Mouse (Mus musculus): ENCODE data around the gene Itpkb.

Gene Itpkb

GRCm38 (mm10) chr1:180421165-180421909 lies 91.1 kb downstream of the Itpkb start:
- no peak for DNase-seq (ENCODE audit: low spot score)

DNA sequence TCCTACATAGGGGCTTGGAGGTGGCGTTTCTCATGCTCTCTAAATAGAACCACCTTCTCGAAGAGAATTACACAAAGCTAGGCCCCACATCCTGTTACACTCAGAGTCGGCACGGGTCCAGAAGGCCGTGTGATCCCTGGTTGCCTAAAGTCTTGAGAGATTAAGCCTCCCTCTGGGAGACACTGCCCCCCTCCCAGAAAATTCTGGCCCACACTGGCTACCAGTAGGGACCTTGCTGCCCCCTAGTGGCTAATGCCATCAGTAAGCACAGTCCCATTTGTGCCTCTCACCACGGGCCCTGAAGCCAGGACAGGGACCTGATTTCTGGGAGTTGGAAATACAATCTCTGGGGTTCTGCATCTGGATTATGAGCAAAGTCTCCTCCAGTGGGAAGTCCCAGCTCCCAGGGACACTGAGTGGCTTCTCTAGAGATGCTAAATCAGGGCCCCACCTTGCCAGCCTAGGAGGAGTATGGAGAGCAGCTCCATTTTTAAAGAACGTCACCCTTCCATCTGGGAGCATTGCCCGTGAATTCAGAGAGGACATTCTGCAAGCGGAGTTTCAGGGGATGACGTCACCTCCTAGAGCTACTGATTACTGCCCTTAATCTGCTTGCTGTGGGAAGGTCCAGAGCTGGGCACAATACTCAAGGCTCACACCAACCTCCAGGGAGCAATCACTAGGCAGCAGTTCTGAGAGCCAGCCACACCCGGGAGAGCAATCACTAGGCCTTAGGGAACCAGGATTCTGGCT lies 92.0 kb downstream of the Itpkb start:
- DNase-seq (ENCODE audit: low spot score) = peak; percentile 77

- DNase-seq (ENCODE audit: low spot score) = no peak
Observed at GRCm38 (mm10) chr1:180423008-180423639, 92.8 kb downstream of the Itpkb start.

- no peak for DNase-seq (ENCODE audit: low spot score)
Observed at GRCm38 (mm10) chr1:180423931-180424330, 93.6 kb downstream of the Itpkb start.

GRCm38 (mm10) chr1:180426405-180426804 lies 96.1 kb downstream of the Itpkb start:
- no peak for DNase-seq (ENCODE audit: low spot score)

DNA sequence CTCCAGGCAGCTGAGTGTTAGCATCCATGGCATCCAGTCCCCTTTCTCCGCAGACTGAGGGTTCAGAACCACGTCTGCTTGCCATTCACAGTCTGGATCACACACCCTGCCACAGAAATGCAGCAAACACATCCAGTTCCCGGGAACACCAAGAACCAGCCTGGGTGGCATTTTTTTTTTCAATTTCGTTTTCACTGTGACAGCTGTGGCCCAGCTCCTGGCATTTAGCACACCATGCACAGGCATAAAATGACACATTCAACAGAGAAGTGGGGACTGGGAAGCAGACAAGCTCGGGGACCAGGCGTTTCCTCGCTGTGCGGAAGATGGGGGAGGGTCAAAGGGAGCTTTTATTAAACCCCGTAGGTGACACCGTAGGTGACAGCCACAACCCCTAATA lies 97.4 kb downstream of the Itpkb start:
- DNase-seq (ENCODE audit: low spot score) = no peak

DNA sequence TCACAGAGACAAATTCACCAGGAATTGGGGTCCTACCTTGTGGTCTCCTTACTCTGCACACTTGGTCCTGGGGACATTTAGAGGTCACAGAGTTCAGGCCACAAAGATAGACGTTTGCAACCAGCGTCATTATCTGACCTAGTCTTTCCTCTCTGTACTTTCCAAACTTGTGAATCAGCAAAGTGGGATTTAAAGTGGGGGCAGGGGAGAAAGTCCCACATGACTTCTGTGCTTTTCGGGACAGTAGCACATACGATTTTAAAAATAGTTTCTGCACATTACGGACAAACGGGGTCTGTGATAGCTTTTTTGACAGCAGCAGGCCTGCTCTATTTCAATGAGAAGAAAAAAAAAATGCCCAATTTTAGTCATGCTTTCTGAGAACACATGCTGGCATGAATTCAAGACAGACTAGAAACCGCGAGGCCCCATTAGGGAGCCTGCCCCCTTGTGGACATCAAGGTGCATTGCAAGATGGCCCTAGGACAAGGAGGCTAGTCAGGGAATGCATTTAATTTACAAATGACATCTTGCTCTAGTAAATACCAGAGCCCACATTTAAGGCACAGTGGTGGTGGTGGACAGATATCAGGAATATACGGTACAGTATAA lies 97.9 kb downstream of the Itpkb start:
- DNase-seq (ENCODE audit: low spot score) = peak; percentile 59

GRCm38 (mm10) chr1:180428871-180429270 lies 98.6 kb downstream of the Itpkb start:
- DNase-seq (ENCODE audit: low spot score) = no peak

DNA sequence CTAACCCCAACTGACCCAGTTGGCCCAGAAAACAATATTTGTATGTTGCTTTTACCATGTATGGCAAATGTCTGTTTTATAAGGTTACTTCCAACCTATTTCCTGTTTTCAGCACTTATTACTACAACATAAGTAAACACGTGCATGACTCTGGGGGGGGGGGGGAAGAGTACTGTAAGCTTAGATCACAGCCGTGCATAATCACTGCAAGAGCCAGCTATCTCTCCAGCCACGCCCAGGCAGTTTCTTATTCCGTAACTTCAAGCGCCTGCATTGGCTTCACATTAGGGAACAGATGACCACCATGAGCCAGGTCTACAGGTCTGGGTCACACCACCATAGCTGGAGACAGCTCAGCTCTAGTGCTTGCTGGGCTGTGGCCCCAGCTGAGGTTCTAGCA lies 99.5 kb downstream of the Itpkb start:
- DNase-seq (ENCODE audit: low spot score) = no peak

DNA sequence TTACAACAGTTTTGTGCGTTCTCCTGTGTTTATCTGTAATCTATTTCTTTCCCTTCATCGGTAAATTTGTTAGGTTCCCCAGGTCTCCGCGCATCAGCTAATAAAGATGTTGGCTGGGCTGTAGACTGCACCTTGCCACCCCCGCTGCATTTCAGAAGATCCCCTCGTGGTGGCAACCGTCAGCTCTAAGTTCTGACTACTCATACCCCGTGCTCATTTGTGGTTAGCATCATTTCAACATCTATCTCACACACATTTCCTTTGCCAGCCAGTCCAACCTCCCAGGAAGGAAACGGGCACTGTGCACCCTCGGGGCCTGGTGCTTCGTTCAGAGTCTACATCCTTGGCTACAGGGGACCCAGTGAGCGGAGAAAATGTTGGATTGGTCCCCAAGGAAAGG lies 101.5 kb downstream of the Itpkb start:
- no peak for DNase-seq (ENCODE audit: low spot score)

GRCm38 (mm10) chr1:180433098-180433538 lies 102.8 kb downstream of the Itpkb start:
- no peak for DNase-seq (ENCODE audit: low spot score)

GRCm38 (mm10) chr1:180433796-180434566 lies 103.7 kb downstream of the Itpkb start:
- DNase-seq (ENCODE audit: low spot score) = peak; percentile 59

DNA sequence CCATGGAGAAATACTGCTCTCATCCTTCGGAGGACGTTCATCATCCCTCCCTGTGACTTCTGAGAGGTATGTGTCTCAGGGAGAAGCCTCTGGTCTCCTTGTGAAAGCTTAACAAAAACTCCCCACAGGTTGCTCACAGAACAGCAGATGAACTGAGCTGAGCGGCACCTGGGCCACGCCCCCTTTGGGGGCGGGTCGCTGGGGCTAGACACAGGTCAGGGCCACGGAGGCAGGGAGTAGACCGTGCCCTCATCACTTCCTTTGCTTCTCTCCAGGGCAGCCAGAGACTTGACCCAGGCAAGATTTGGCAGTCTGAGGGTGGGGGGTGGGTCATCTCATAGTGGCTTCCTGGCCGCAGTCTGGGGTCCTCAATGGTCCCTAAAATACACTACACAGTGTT lies 104.6 kb downstream of the Itpkb start:
- no peak for DNase-seq (ENCODE audit: low spot score)

DNA sequence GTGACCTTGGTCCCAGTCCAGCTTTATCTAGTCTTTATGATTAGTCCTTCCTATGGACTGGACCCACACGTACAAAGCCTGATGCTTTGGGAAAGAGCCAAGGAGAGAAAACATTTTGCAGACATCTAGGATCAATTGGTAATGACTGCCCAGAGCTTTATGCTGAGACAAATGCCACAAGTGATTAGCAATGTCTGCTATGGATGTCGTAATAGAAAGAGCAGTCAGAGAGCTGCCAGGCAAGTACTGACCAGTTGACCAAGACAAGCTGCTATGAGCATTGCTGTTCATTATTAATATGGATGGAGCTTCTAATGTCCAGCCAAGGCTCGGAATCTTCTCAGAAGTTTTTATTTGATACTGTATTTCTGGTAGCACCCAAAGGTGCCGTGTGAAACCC lies 109.2 kb downstream of the Itpkb start:
- DNase-seq (ENCODE audit: low spot score) = no peak

DNA sequence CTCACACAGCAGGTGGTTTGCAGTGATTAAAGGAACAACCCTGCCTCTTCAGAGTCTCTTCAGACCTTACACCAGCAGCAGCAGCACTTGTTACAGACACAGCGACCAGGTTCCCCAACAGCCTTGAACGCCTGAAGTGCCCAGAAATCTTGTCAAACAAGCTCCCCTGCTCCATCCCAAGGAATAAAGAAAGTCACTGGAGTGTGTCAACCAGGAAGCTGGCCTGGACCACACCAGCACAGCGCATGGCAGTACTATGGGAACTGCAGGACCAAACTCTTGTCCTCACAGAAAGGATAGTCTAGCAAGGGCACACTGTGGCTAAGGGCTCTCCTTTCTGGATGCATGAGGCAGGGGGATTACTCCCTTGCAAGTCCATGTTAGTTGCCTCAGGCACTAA lies 114.1 kb downstream of the Itpkb start:
- DNase-seq (ENCODE audit: low spot score) = no peak

GRCm38 (mm10) chr1:180449641-180450040 lies 119.4 kb downstream of the Itpkb start:
- DNase-seq (ENCODE audit: low spot score) = no peak

- DNase-seq (ENCODE audit: low spot score) = no peak
Observed at GRCm38 (mm10) chr1:180458274-180458673, 128.0 kb downstream of the Itpkb start.

DNA sequence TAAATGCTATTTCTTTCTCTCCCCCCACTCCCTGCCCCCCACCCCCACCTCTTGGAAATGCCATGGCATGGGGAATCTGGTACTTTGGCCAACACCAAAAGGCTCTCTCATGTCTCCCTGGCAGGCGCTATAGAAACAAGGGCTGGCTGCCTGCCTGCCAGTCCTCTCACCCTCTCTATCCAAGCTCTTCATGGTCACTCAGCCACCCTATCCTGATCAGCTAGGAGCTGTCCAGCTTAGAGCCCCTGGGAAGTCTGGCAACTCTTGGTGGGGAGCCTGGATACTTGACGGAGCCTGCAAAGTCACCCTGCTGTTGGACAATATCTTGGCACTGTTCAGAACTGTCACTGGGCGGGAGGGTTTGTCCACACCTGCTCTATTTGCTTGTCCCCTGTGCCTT lies 128.4 kb downstream of the Itpkb start:
- no peak for DNase-seq (ENCODE audit: low spot score)

DNA sequence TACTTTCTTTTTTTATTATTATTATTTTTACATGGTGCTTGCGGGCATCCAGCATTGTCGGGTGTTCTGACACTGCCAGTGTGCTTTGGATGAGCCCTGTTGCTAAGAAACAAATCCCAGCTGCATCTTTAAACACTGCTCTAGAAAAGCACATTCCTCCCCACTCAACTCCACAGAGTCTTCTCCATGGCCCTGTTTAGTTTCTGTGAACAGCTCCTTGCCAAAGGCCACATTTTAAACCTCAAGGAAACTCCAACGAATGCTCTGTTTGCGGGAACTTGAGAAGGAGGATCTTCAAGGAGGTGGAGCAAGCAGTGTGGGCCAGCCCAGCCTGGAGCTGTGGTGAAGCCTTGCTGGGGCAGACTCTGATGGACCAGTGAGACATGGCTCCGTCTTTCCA lies 130.4 kb downstream of the Itpkb start:
- DNase-seq (ENCODE audit: low spot score) = no peak

DNA sequence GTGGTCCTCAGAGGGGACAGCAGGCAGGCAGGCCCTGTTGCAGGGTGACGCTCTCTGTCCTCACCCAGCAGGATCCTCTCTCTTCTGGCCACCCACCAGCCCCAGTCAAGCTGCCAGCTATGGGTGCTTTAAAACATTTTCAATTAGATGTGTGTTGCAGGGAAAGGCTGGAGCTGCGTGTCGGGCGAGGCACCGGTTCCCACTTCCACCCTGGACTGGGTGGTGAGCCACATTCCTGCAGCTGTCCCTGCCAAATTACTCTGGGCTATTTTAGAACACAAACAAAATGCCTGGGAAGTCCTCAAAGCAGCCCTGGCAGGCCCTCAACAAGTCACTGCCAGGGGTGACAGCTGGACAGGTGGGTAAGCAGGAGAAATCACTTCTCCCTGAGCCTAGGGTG lies 132.1 kb downstream of the Itpkb start:
- no peak for DNase-seq (ENCODE audit: low spot score)

- no peak for DNase-seq (ENCODE audit: low spot score)
Observed at GRCm38 (mm10) chr1:180462983-180463475, 132.7 kb downstream of the Itpkb start.

DNA sequence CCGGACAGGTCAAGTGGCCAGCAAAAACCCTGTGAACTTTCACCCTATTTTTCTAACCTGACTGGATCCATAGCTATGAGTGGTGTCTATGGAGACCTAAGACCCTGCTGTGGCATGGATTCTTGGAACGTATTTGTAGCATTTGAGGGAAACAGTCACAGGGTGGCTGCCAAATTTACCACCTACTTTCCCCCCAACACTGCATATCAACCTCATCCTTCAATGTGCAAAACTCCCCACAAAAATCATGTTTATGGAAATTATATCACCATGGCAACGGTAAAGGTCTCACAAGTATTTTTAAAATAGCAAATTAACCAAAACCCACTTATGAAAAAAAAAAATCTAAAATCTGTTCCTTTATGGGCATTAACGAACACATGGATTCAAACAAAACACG lies 134.1 kb downstream of the Itpkb start:
- no peak for DNase-seq (ENCODE audit: low spot score)
